Mouse (Mus musculus) hindbrain, embryonic 16.5 days (tissue): Measurements from ENCODE around the gene Sema3a. TPM values are rescaled to one million over a fixed set of nuclear protein-coding genes. Genes with fewer than 3 reads are reported as not detected.
"Not testable (repeated sequence)": the region's sequence is repeated elsewhere in the genome, so short reads cannot be mapped to it uniquely, and the experiment has no call there.

Experiments
- ATAC-seq: fragments of 200-750 bp; cut with Nextera tagmentation; 2 replicates; pipeline ENCODE4 v1.8.0; 2017; ENCODE audit warnings: moderate TSS enrichment, moderate library complexity
- H3K27ac ChIP-seq: fragments of 300-500 bp; sonication (generic); 2 replicates; pipeline ENCODE4 v1.5.1; 2014; ENCODE audit warnings: low read depth, mild to moderate bottlenecking, control low read depth, low read length, moderate library complexity
- H3K27me3 ChIP-seq: fragments of 300-500 bp; sonication (generic); replicated peaks from 2 replicates; pipeline ENCODE4 v1.6.1; 2014; ENCODE audit warnings: low read length; ENCODE audit not compliant: control insufficient read depth, insufficient read depth
- H3K36me3 ChIP-seq: fragments of 300-500 bp; sonication (generic); 2 replicates; pipeline ENCODE4 v1.6.1; 2014; ENCODE audit warnings: mild to moderate bottlenecking, low read length, moderate library complexity, mixed read lengths; ENCODE audit not compliant: control insufficient read depth, insufficient read depth
- H3K4me1 ChIP-seq: fragments of 300-500 bp; sonication (generic); 2 replicates; pipeline ENCODE4 v1.6.1; 2014; ENCODE audit warnings: low read depth, low read length; ENCODE audit not compliant: control insufficient read depth, insufficient read depth
- H3K4me2 ChIP-seq: fragments of 300-500 bp; sonication (generic); 2 replicates; pipeline ENCODE4 v1.6.1; 2014; ENCODE audit warnings: mild to moderate bottlenecking, low read length, control low read depth, moderate library complexity
- H3K4me3 ChIP-seq: fragments of 300-500 bp; sonication (generic); 2 replicates; pipeline ENCODE4 v1.5.1; 2014; ENCODE audit warnings: mild to moderate bottlenecking, low read length, control low read depth, moderate library complexity
- H3K9ac ChIP-seq: fragments of 300-500 bp; sonication (generic); 2 replicates; pipeline ENCODE4 v1.6.1; 2014; ENCODE audit warnings: low read depth, mild to moderate bottlenecking, control low read depth, low read length, moderate library complexity
- H3K9me3 ChIP-seq: fragments of 300-500 bp; sonication (generic); 2 replicates; pipeline ENCODE4 v1.6.1; 2014; ENCODE audit warnings: mild to moderate bottlenecking, low read length, moderate library complexity; ENCODE audit not compliant: control insufficient read depth
- WGBS: fragments of 180-500 bp; shearing (Covaris S2); extraction: QIAGEN DNeasy Blood & Tissue Kit; methylation state at CpG from one replicate; pipeline ENCODE4 v1.1.7; 2014; 5-methylcytosine and 5-hydroxymethylcytosine counted together
- polyA plus RNA-seq: library from polyadenylated mRNA; unstranded; fragments of >200 nt; fragmentation: Nextera tagmentation; extraction: Ambion mirVana; gene quantifications from 2 replicates; pipeline ENCODE4 v1.2.1, GENCODE M21; 2015

Gene Sema3a
- polyA plus RNA-seq, 1 experiment from 2014 or later, result 24.1 TPM

DNA sequence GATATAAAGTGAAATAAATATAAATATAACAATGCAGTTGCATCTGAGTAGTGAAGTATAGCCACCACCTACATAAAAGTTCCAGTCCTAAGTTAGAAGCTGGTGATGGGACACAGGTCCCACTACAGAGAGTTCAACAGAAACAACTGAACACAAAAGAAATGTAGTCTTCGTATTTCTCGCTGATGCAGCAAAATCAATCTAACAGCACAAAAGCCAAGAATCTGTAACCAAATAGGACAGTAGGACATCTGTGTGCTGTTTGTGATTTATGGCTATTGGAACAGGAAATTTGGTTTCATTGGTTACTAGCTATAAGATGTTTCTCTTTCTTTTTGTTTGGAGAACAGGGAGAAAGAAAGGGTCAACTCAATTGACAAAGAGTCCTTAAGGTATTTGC, 469.2 kb downstream of the Sema3a start:
- Histone ChIP-seq H3K36me3 (peaks cover 3% of the 10 kb centered on the region; the same call in 1 of the 2 replicates), H3K27me3 (no peaks in the 10 kb centered on the region), H3K4me3 (no peak overlapping the region), H3K4me1 (no peaks in the 10 kb centered on the region), H3K27ac (no peak overlapping the region), H3K9ac (no peak overlapping the region), H3K4me2 (no peak overlapping the region), H3K9me3 (no peaks in the 10 kb centered on the region)
- no peak for ATAC-seq
- WGBS, result 87% methylated on average over 2 of the region's 2 CpGs

- H3K27me3 ChIP-seq, result no peaks in the 10 kb centered on the region
- H3K9ac ChIP-seq, result no peak overlapping the region
- no peak overlapping the region for H3K4me3 ChIP-seq
- WGBS, result 55% methylated on average over 1 of the region's 1 CpGs
- no peaks in the 10 kb centered on the region for H3K36me3 ChIP-seq
- no peaks in the 10 kb centered on the region for H3K4me1 ChIP-seq
- no peaks in the 10 kb centered on the region for H3K9me3 ChIP-seq
- no peak overlapping the region for H3K4me2 ChIP-seq
- no peak for ATAC-seq
- no peak overlapping the region for H3K27ac ChIP-seq
Measured at GRCm38 (mm10) chr5:13611631-13612030, 486.4 kb downstream of the Sema3a start.

DNA sequence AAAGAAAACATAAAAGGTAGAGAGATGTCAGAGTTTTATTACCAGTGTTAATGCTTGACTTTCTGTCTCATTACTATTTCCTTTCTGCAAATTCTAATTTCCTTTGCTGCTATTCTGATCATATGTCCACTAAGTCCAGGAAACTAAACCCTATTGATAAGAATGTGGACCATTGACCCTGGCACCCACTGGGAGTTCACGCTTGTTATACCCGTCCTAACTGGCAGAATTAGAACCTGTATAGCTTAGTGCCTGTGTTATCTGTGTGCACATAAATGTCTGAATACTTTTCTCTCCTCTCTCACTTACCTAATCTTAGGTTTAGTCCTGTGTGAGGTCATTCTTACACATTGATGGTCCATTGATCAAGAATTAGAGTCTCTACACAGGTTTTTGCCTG, 486.9 kb downstream of the Sema3a start:
- Histone ChIP-seq H3K27ac (no peak overlapping the region), H3K9me3 (no peaks in the 10 kb centered on the region), H3K4me3 (no peak overlapping the region), H3K4me2 (no peak overlapping the region), H3K4me1 (no peaks in the 10 kb centered on the region), H3K9ac (no peak overlapping the region), H3K36me3 (no peaks in the 10 kb centered on the region), H3K27me3 (no peaks in the 10 kb centered on the region)
- no peak for ATAC-seq
- WGBS, result 73% methylated on average over 2 of the region's 2 CpGs

GRCm38 (mm10) chr5:13614575-13614974, 489.4 kb downstream of the Sema3a start:
- H3K27me3 ChIP-seq, H3K9me3 ChIP-seq, H3K4me3 ChIP-seq, H3K36me3 ChIP-seq, H3K27ac ChIP-seq, ATAC-seq, H3K9ac ChIP-seq, H3K4me2 ChIP-seq, H3K4me1 ChIP-seq: not testable (repeated sequence)
- WGBS, result 86% methylated on average over 7 of the region's 7 CpGs

DNA sequence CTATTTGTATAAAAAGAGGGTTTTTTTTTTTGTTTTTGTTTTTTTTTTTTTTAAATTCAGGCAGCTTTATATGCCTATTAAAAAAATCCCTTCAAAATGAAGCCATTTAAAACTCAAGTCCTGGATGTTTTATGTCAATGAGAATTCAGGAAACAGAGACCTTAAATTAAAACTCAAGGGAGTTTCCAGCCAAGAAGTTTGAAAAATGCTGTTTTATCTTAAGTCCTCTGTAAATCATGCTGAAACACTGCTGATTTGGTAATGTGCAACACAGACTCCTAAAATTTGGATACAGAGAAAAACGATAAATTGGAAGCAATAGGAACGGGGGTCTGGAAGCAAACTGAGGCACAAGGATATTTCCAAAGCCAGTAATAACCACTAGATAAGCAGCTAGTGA, 490.7 kb downstream of the Sema3a start:
- WGBS, result 92% methylated on average over 2 of the region's 2 CpGs
- no peak overlapping the region for H3K4me3 ChIP-seq
- no peak overlapping the region for H3K9ac ChIP-seq
- no peak overlapping the region for H3K4me2 ChIP-seq
- no peak for ATAC-seq
- no peaks in the 10 kb centered on the region for H3K4me1 ChIP-seq
- no peaks in the 10 kb centered on the region for H3K27me3 ChIP-seq
- no peak overlapping the region for H3K27ac ChIP-seq
- H3K36me3 ChIP-seq, result no peaks in the 10 kb centered on the region
- H3K9me3 ChIP-seq, result no peaks in the 10 kb centered on the region

GRCm38 (mm10) chr5:13622578-13622977, 497.4 kb downstream of the Sema3a start:
- Histone ChIP-seq H3K9ac (no peak overlapping the region), H3K27ac (no peak overlapping the region), H3K27me3 (no peaks in the 10 kb centered on the region), H3K9me3 (no peaks in the 10 kb centered on the region), H3K36me3 (no peaks in the 10 kb centered on the region), H3K4me2 (no peak overlapping the region), H3K4me1 (no peaks in the 10 kb centered on the region), H3K4me3 (no peak overlapping the region)
- peak; percentile 26; the same call in 1 of the 2 replicates for ATAC-seq
- WGBS, result 66% methylated on average over 7 of the region's 7 CpGs

GRCm38 (mm10) chr5:13624754-13625153, 499.5 kb downstream of the Sema3a start:
- ATAC-seq, result 0 out of 2 replicates have a peak, but pooled peaks have one; percentile 17
- H3K4me1 ChIP-seq, result no peaks in the 10 kb centered on the region
- no peaks in the 10 kb centered on the region for H3K9me3 ChIP-seq
- no peaks in the 10 kb centered on the region for H3K36me3 ChIP-seq
- 19% methylated on average over 5 of the region's 5 CpGs for WGBS
- no peak overlapping the region for H3K27ac ChIP-seq
- H3K9ac ChIP-seq, result no peak overlapping the region
- H3K4me3 ChIP-seq, result no peak overlapping the region
- H3K27me3 ChIP-seq, result no peaks in the 10 kb centered on the region
- no peak overlapping the region for H3K4me2 ChIP-seq

DNA sequence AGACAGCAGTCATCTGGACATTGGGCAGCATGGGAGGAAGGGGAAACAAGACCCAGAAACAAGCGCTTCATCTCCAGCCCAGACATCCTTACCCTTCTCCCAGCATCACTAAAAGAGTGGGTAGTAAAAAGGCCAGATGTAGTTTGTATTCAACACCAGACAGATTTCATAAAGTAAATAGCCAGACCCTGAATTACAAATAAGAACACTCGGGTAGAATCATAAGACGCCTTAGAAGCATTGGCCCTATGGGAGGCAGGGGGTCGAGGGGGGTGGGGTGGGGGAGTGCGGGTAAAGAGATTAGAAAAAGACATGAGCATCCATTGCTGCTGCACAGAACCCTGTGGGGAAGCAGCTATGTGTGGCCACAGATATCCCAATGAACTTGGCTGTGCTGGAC, 500.9 kb downstream of the Sema3a start:
- no peaks in the 10 kb centered on the region for H3K27me3 ChIP-seq
- H3K36me3 ChIP-seq, result no peaks in the 10 kb centered on the region
- H3K27ac ChIP-seq, result no peak overlapping the region
- H3K4me3 ChIP-seq, result no peak overlapping the region
- no peak overlapping the region for H3K9ac ChIP-seq
- 69% methylated on average over 5 of the region's 5 CpGs for WGBS
- ATAC-seq, result no peak
- no peaks in the 10 kb centered on the region for H3K4me1 ChIP-seq
- no peak overlapping the region for H3K4me2 ChIP-seq
- no peaks in the 10 kb centered on the region for H3K9me3 ChIP-seq

DNA sequence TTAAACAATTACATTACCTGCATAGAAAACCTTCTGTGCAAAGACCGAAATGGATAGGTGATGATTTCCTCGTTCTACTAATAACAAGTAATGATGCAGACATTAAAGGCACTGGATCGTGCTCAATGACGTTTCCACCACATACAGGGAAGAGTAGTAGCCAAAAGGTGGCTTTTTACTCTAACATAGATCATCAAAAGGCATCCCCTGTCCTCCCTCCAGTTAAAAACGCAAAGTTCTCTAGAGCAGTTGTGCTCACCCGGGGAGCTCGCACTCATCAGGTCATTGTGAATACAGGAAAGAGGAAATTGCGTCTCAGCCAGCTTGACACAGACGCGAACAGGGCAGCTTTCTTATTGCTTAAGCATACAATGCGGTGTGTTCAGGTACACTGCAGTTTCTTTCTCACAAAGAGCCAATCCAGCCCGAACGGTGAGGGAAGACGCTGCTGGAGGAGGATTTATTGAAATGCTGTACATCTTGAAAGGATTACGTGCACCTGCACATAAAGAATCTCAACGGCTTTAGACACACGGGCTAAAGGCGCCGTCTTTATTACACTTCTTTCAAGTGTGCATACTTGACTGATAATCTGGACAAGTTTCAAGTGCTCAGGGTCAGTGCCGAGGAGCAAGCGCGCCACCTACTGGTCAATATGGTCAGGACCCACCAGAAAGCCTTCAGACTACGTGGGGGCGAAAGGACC, 503.5 kb downstream of the Sema3a start:
- no peaks in the 10 kb centered on the region for H3K4me1 ChIP-seq
- no peaks in the 10 kb centered on the region for H3K36me3 ChIP-seq
- H3K4me2 ChIP-seq, result peak overlapping the region; percentile 70
- peak overlapping the region; percentile 58 for H3K9ac ChIP-seq
- peak; percentile 92 for ATAC-seq
- peak overlapping the region; percentile 72 for H3K27ac ChIP-seq
- no peaks in the 10 kb centered on the region for H3K9me3 ChIP-seq
- H3K27me3 ChIP-seq, result no peaks in the 10 kb centered on the region
- 9% methylated on average over 24 of the region's 24 CpGs for WGBS
- H3K4me3 ChIP-seq, result peak overlapping the region; percentile 43
